Mouse (Mus musculus) 3T3-L1 (cell line): Measurements from ENCODE around the gene Sval3.

Experiments used
- DNase-seq: peaks from one replicate; pipeline ENCODE4 v3.0.0-alpha.2; 2015; ENCODE audit warnings: low read depth, low spot score

Gene Sval3

DNA sequence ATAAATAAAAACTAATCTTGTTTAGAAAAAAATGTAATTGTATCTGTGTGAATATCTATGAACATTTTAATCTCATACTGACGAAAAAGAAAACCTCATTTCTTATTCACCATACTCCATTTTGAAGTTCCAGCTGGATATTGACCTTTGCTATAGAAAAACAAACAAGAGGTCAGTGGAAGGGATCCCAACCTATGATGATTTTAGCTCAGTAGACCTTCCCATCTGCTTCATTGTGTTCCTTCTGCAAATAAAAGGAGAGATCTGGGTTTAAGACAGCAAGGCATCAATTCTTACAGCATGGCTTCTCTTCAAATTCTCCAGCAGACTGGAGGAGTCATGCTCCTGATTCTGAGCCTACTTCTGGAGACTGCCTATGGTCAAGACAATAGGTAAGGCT, at the start of gene Sval3:
Gene Sval3, plus strand, starts transcription at position 301 of the 400 bp plus-strand sequence.
- DNase-seq = no peak

DNA sequence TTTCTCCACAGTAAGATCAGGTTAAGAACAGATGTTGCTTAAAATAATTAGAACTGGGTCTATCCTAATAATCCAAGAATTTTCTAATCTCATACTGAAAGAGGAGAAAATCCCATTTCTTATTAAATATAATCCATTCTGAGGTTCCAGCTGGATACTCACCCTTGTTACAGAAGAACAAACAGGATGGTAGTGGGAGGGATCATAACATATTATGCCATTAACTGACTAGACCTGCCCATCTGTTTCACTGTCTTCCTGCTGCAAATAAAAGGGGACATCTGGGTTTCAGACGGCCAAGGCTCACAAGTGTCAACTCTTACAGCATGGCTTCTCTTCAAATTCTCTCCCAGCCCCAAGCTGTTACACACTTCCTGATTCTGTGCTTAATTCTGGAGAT, 16.6 kb upstream of the Sval3 start, which contains the start of gene Sval1:
Gene Sval1, plus strand, starts transcription at position 301 of the 400 bp plus-strand sequence.
- no peak for DNase-seq
